Mouse (Mus musculus) MEL (cell line): ENCODE results near the gene Lifr. TPM values are rescaled to one million over a fixed set of nuclear protein-coding genes. Genes with fewer than 3 reads are reported as not detected.

Experiments used
- DNase-seq: peaks from one replicate; pipeline ENCODE4 v3.0.0; 2011; ENCODE audit warnings: low read depth, low spot score
- H3K27ac ChIP-seq: 2 replicates; pipeline ENCODE4 v1.5.1; 2012; ENCODE audit warnings: low read depth, mild to moderate bottlenecking, control low read depth, low read length, moderate library complexity; ENCODE audit not compliant: control insufficient read depth
- H3K27me3 ChIP-seq, 2 experiments: fragments of 150-350 bp in 1 of 2; sonication (generic) in 1 of 2; 2 replicates each; pipeline ENCODE4 v1.6.1; 2012; ENCODE audit warnings: low read length in 2 of 2, mild to moderate bottlenecking in 2 of 2, improper control_type of control experiment in 1 of 2, moderate library complexity in 1 of 2; ENCODE audit not compliant: insufficient read depth in 2 of 2, control insufficient read depth in 1 of 2
- H3K36me3 ChIP-seq, 2 experiments: 2 replicates each; pipeline ENCODE4 v1.6.1; 2012 to 2014; ENCODE audit warnings: low read length in 2 of 2, improper control_type of control experiment in 1 of 2, inconsistent platforms in 1 of 2, mild to moderate bottlenecking in 1 of 2; ENCODE audit not compliant: insufficient read depth in 2 of 2, control insufficient read depth in 1 of 2
- H3K4me1 ChIP-seq, 2 experiments: fragments of 150-350 bp in 1 of 2; sonication (generic) in 1 of 2; 2 replicates each; pipeline ENCODE4 v1.6.1; 2012; ENCODE audit warnings: low read length in 2 of 2, improper control_type of control experiment in 1 of 2, mild to moderate bottlenecking in 1 of 2; ENCODE audit not compliant: insufficient read depth in 2 of 2, control insufficient read depth in 1 of 2
- H3K4me3 ChIP-seq, 2 experiments: fragments of 150-350 bp in 1 of 2; sonication (generic) in 1 of 2; 2 replicates each; pipeline ENCODE4 v1.5.1; 2012; ENCODE audit warnings: low read depth in 2 of 2, low read length in 2 of 2, mild to moderate bottlenecking in 2 of 2, moderate library complexity in 2 of 2, control low read depth in 1 of 2, improper control_type of control experiment in 1 of 2; ENCODE audit not compliant: control insufficient read depth in 1 of 2, insufficient read depth in 1 of 2
- H3K79me2 ChIP-seq: 2 replicates; pipeline ENCODE4 v1.6.1; 2012; ENCODE audit warnings: mild to moderate bottlenecking, low read length, moderate library complexity; ENCODE audit not compliant: control insufficient read depth, poor library complexity, insufficient read depth
- H3K9ac ChIP-seq: 2 replicates; pipeline ENCODE4 v1.6.1; 2012; ENCODE audit warnings: low read depth, mild to moderate bottlenecking, control low read depth, low read length, moderate library complexity; ENCODE audit not compliant: control insufficient read depth, poor library complexity, severe bottlenecking
- H3K9me3 ChIP-seq: fragments of 150-350 bp; sonication (generic); replicated peaks from 2 replicates; pipeline ENCODE4 v1.6.1; 2012; ENCODE audit warnings: mild to moderate bottlenecking, low read length, improper control_type of control experiment, moderate library complexity; ENCODE audit not compliant: insufficient read depth
- BHLHE40 ChIP-seq: IDR thresholded peaks from 2 replicates; pipeline ENCODE4 v1.6.1; 2012; ENCODE audit warnings: low read depth, mild to moderate bottlenecking, inconsistent platforms, low read length, improper control_type of control experiment, borderline replicate concordance
- CHD1 ChIP-seq: IDR thresholded peaks from 2 replicates; pipeline ENCODE4 v1.6.1; 2012; ENCODE audit warnings: low read depth, mild to moderate bottlenecking, inconsistent platforms, low read length, improper control_type of control experiment
- CTCF ChIP-seq, 3 experiments: IDR thresholded peaks in 2 of 3; conservative IDR thresholded peaks in 1 of 3; 2 replicates each; pipeline ENCODE4 v1.5.1; 2011 to 2012; ENCODE audit warnings: low read length in 3 of 3, low read depth in 2 of 3, mild to moderate bottlenecking in 2 of 3, improper control_type of control experiment in 1 of 3, inconsistent platforms in 1 of 3, mixed read lengths in 1 of 3, moderate library complexity in 1 of 3; ENCODE audit not compliant: control insufficient read depth in 1 of 3, insufficient read depth in 1 of 3, poor library complexity in 1 of 3, severe bottlenecking in 1 of 3
- GABPA ChIP-seq: IDR thresholded peaks from 2 replicates; pipeline ENCODE4 v1.6.1; 2012; ENCODE audit warnings: low read depth, mild to moderate bottlenecking, inconsistent platforms, low read length, improper control_type of control experiment, moderate library complexity
- GATA1 ChIP-seq: IDR thresholded peaks from 2 replicates; pipeline ENCODE4 v1.6.1; 2011; ENCODE audit warnings: low read depth, low read length, improper control_type of control experiment
- MAFK ChIP-seq: IDR thresholded peaks from 2 replicates; pipeline ENCODE4 v1.6.1; 2011; ENCODE audit warnings: low read depth, mild to moderate bottlenecking, low read length, improper control_type of control experiment, borderline replicate concordance
- MAZ ChIP-seq: IDR thresholded peaks from 2 replicates; pipeline ENCODE4 v1.6.1; 2012; ENCODE audit warnings: low read depth, mild to moderate bottlenecking, inconsistent platforms, low read length, improper control_type of control experiment
- MEF2A ChIP-seq: IDR thresholded peaks from 2 replicates; pipeline ENCODE4 v1.6.1; 2014; ENCODE audit warnings: low read depth, mild to moderate bottlenecking, inconsistent platforms, low read length, improper control_type of control experiment; ENCODE audit not compliant: poor library complexity, insufficient replicate concordance, severe bottlenecking; ENCODE audit errors: extremely low read depth
- NELFE ChIP-seq: IDR thresholded peaks from 2 replicates; pipeline ENCODE4 v1.6.1; 2011; ENCODE audit warnings: low read depth, low read length, improper control_type of control experiment
- POLR2A ChIP-seq, 2 experiments: IDR thresholded peaks; 2 replicates each; pipeline ENCODE4 v1.6.1; 2011 to 2012; ENCODE audit warnings: low read length in 2 of 2, mild to moderate bottlenecking in 2 of 2, control low read depth in 1 of 2, improper control_type of control experiment in 1 of 2, low read depth in 1 of 2, moderate library complexity in 1 of 2; ENCODE audit not compliant: control insufficient read depth in 1 of 2, insufficient read depth in 1 of 2, poor library complexity in 1 of 2
- POLR2AphosphoS2 ChIP-seq: IDR thresholded peaks from 2 replicates; pipeline ENCODE4 v1.6.1; 2011; ENCODE audit warnings: low read length, improper control_type of control experiment
- POLR2AphosphoS5 ChIP-seq: IDR thresholded peaks from 2 replicates; pipeline ENCODE4 v1.6.1; 2012; ENCODE audit warnings: low read depth, borderline replicate concordance, mild to moderate bottlenecking, inconsistent platforms, low read length, moderate library complexity, mixed read lengths
- RAD21 ChIP-seq: IDR thresholded peaks from 2 replicates; pipeline ENCODE4 v1.6.1; 2011; ENCODE audit warnings: mild to moderate bottlenecking, low read depth, low read length, improper control_type of control experiment
- SIN3A ChIP-seq: IDR thresholded peaks from 2 replicates; pipeline ENCODE4 v1.6.1; 2012; ENCODE audit warnings: low read length, improper control_type of control experiment, inconsistent platforms
- SMC3 ChIP-seq: IDR thresholded peaks from 2 replicates; pipeline ENCODE4 v1.6.1; 2011; ENCODE audit warnings: low read depth, low read length, improper control_type of control experiment
- ZC3H11A ChIP-seq: IDR thresholded peaks from 2 replicates; pipeline ENCODE4 v1.6.1; 2012; ENCODE audit warnings: low read depth, mild to moderate bottlenecking, inconsistent platforms, low read length, improper control_type of control experiment
- ZNF384 ChIP-seq: IDR thresholded peaks from 2 replicates; pipeline ENCODE4 v1.6.1; 2012; ENCODE audit warnings: low read depth, mild to moderate bottlenecking, inconsistent platforms, low read length, improper control_type of control experiment
- polyA plus RNA-seq, 2 experiments: library from polyadenylated mRNA; stranded (reverse) in 1 of 2; unstranded in 1 of 2; fragments of >175 nt in 1 of 2; fragments of >200 nt in 1 of 2; gene quantifications; 2 replicates each; pipeline versions ENCODE4 v1.2.1 to v1.2.4; 2012; ENCODE audit warnings: low replicate concordance in 2 of 2, low read depth in 1 of 2; ENCODE audit not compliant: insufficient read length in 2 of 2, insufficient read depth in 1 of 2, missing spikeins in 1 of 2
- total RNA-seq: library from RNA; depleted of rRNA; stranded (reverse); fragments of 300-350 nt; gene quantifications from 2 replicates; pipeline ENCODE4 v1.2.3, GENCODE M21; 2012

Lifr gene
- total and polyA plus RNA-seq, 3 experiments = not detected

GRCm38 (mm10) chr15:7134454-7135052 is 44.1 kb downstream of the Lifr start:
- H3K4me1 ChIP-seq = no peaks in the 10 kb centered on the region

GRCm38 (mm10) chr15:7135982-7136562 is 45.7 kb downstream of the Lifr start:
- Histone ChIP-seq H3K27ac (no peak overlapping the region), H3K4me3 (no peak overlapping the region), H3K27me3 (no peaks in the 10 kb centered on the region), H3K79me2 (no peaks in the 10 kb centered on the region), H3K36me3 (no peaks in the 10 kb centered on the region), H3K4me1 (no peaks in the 10 kb centered on the region), H3K9me3 (no peaks in the 10 kb centered on the region), H3K9ac (no peak overlapping the region)
- DNase-seq = no peak
- TF ChIP-seq ZC3H11A (no peak), GATA1 (no peak), MAFK (no peak), MEF2A (no peak), POLR2AphosphoS5 (no peak), CTCF (IDR thresholded peaks at IDR 0.05 in 2 of 3, conservative IDR thresholded peaks at IDR 0.05 in 1 of 3; ENCODE audit: control insufficient read depth in 1 of 3, insufficient read depth in 1 of 3, low read depth in 2 of 3, low read length in 3 of 3, poor library complexity in 1 of 3, severe bottlenecking in 1 of 3) (no peak), POLR2AphosphoS2 (no peak)

More at GRCm38 (mm10) chr15:7134454-7135052, 44.1 kb downstream of the Lifr start:
- Histone ChIP-seq H3K79me2 (no peaks in the 10 kb centered on the region), H3K27me3 (no peaks in the 10 kb centered on the region), H3K4me3 (no peak overlapping the region), H3K9ac (no peak overlapping the region), H3K9me3 (no peaks in the 10 kb centered on the region), H3K27ac (no peak overlapping the region), H3K36me3 (no peaks in the 10 kb centered on the region)
- TF ChIP-seq GABPA (no peak), SMC3 (peak; percentile 44), CHD1 (no peak), ZNF384 (no peak), SIN3A (no peak), POLR2A (IDR thresholded peaks at IDR 0.05; ENCODE audit: control insufficient read depth in 1 of 2, insufficient read depth in 1 of 2, low read depth in 1 of 2, low read length in 2 of 2, poor library complexity in 1 of 2) (no peak), BHLHE40 (no peak), MAZ (no peak), CTCF (IDR thresholded peaks at IDR 0.05 in 2 of 3, conservative IDR thresholded peaks at IDR 0.05 in 1 of 3; ENCODE audit: control insufficient read depth in 1 of 3, insufficient read depth in 1 of 3, low read depth in 2 of 3, low read length in 3 of 3, poor library complexity in 1 of 3, severe bottlenecking in 1 of 3) (peak; percentile 17 to 55 (median 54); a peak in 5 of 6 replicates), RAD21 (peak; percentile 30), NELFE (no peak)
- peak; percentile 28 for DNase-seq
